Mouse (Mus musculus): Measurements from ENCODE around the gene Nat8f2. TPM values are rescaled to one million over a fixed set of nuclear protein-coding genes. Genes with fewer than 3 reads are reported as not detected.
"Not testable (repeated sequence)": the region's sequence is repeated elsewhere in the genome, so short reads cannot be mapped to it uniquely, and the experiment has no call there.

The Nat8f2 gene
- polyA plus RNA-seq, 1 experiment from 2014 or later: not detected

GRCm38 (mm10) chr6:85908341-85908740 lies 39.4 kb upstream of the Nat8f2 start:
- Histone ChIP-seq H3K4me1 (ENCODE audit: control insufficient read depth in 2 of 2, insufficient read depth in 2 of 2, low read length in 2 of 2) (no peaks in the 10 kb centered on the region), H3K4me2 (ENCODE audit: low read length) (no peak overlapping the region), H3K4me3 (ENCODE audit: control insufficient read depth in 1 of 2, insufficient read depth in 1 of 2, low read depth in 1 of 2, low read length in 2 of 2) (no peak overlapping the region), H3K27ac (replicated peaks in 1 of 2; ENCODE audit: control insufficient read depth in 1 of 2, insufficient read depth in 1 of 2, low read depth in 2 of 2, low read length in 2 of 2) (no peak overlapping the region), H3K9me3 (ENCODE audit: control insufficient read depth, low read length) (no peaks in the 10 kb centered on the region), H3K36me3 (ENCODE audit: control insufficient read depth, insufficient read depth, low read length) (no peaks in the 10 kb centered on the region), H3K9ac (ENCODE audit: low read length) (no peak overlapping the region), H3K27me3 (ENCODE audit: control insufficient read depth, insufficient read depth, low read length) (no peaks in the 10 kb centered on the region)
- no peak for ATAC-seq (ENCODE audit: insufficient number of reproducible peaks, insufficient read depth, low FRiP score, low read depth)
- 59% methylated on average over 3 of the region's 3 CpGs for WGBS

DNA sequence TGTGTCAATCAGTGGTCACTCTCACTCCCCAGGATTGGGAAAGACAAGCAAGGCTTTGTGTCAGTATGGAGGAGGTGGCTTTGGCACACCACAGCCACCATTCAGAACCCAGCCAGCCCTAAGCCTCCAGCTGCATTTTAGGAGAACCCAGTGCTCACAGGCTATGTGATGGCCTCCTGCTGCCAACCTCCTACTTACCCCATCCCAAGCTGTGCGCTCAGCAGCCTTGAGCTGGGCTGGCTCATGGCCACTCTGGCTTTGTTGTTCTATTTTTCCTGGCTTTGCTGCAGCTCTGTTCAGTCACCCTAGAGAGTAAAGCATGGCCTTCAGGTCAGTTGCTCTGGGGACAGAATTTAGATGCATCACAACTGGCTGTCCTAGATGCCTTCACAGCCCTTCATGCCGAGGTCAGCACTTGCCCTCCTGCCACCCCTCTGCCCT lies 38.0 kb upstream of the Nat8f2 start:
- WGBS: 57% methylated on average over 2 of the region's 2 CpGs
- not testable (repeated sequence) for H3K4me2 ChIP-seq (ENCODE audit: low read length); H3K9me3 ChIP-seq (ENCODE audit: control insufficient read depth, low read length); H3K4me3 ChIP-seq (ENCODE audit: control insufficient read depth in 1 of 2, insufficient read depth in 1 of 2, low read depth in 1 of 2, low read length in 2 of 2); H3K9ac ChIP-seq (ENCODE audit: low read length); H3K36me3 ChIP-seq (ENCODE audit: control insufficient read depth, insufficient read depth, low read length); H3K27me3 ChIP-seq (ENCODE audit: control insufficient read depth, insufficient read depth, low read length); ATAC-seq (ENCODE audit: insufficient number of reproducible peaks, insufficient read depth, low FRiP score, low read depth); H3K4me1 ChIP-seq (ENCODE audit: control insufficient read depth in 2 of 2, insufficient read depth in 2 of 2, low read length in 2 of 2); H3K27ac ChIP-seq (replicated peaks in 1 of 2; ENCODE audit: control insufficient read depth in 1 of 2, insufficient read depth in 1 of 2, low read depth in 2 of 2, low read length in 2 of 2)

DNA sequence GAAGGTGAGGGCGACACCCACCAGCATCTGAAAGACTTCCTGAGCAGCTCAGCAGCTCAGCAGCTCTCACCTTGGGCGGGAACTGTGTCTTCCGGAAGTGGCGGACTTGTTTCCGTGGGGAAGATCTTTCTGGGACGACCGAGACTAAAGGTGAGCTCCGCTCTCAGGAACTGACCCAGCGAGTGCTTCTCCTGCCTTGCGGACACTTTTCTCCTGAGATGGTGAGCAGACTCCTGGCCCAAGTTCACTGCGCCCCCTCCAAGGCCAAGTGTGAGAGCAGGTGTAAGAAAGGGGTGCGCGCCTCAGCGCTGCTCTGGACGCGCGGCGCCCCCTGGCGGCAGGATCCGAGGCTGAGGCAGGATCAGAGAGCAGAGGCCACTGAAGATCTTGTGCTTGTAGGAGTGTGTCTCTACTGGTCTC lies 35.7 kb upstream of the Nat8f2 start, which contains the start of gene Nat8f4:
Gene Nat8f4, minus strand, starts transcription at position 243 of the 420 bp plus-strand sequence.
- WGBS: 19% methylated on average over 20 of the region's 20 CpGs
- not testable (repeated sequence) for H3K9me3 ChIP-seq (ENCODE audit: control insufficient read depth, low read length); H3K27ac ChIP-seq (replicated peaks in 1 of 2; ENCODE audit: control insufficient read depth in 1 of 2, insufficient read depth in 1 of 2, low read depth in 2 of 2, low read length in 2 of 2); H3K27me3 ChIP-seq (ENCODE audit: control insufficient read depth, insufficient read depth, low read length); H3K4me1 ChIP-seq (ENCODE audit: control insufficient read depth in 2 of 2, insufficient read depth in 2 of 2, low read length in 2 of 2); ATAC-seq (ENCODE audit: insufficient number of reproducible peaks, insufficient read depth, low FRiP score, low read depth); H3K36me3 ChIP-seq (ENCODE audit: control insufficient read depth, insufficient read depth, low read length); H3K9ac ChIP-seq (ENCODE audit: low read length)
- Histone ChIP-seq H3K4me3 (ENCODE audit: control insufficient read depth in 1 of 2, insufficient read depth in 1 of 2, low read depth in 1 of 2, low read length in 2 of 2) (peak within 1 kb of the TSS; percentile 31 to 51), H3K4me2 (ENCODE audit: low read length) (peak within 1 kb of the TSS; percentile 49)

DNA sequence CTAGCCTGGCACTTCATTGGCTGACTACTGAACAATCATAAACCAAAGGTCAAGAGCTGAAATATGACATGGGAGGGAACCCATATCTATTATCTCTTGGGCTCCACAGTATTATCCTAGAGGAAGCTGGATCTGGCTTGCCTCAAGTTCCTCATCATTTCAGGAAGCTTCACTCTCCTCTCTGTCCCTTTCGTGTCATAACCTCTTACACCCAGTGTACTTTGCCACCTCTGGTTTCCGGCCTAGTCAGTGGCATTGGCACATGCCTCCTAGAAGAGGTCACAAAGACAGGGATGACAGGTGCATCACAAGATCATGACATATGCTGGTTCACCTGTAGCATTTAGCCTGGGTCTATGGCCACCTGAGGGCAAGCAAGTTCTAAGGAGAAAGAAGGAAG lies 33.3 kb upstream of the Nat8f2 start:
- H3K36me3 ChIP-seq (ENCODE audit: control insufficient read depth, insufficient read depth, low read length): no peaks in the 10 kb centered on the region
- 73% methylated on average over 2 of the region's 2 CpGs for WGBS
- ATAC-seq (ENCODE audit: insufficient number of reproducible peaks, insufficient read depth, low FRiP score, low read depth): no peak

GRCm38 (mm10) chr6:85898596-85899475 lies 29.9 kb upstream of the Nat8f2 start:
- WGBS: 63% methylated on average over 6 of the region's 8 CpGs
- H3K27me3 ChIP-seq (ENCODE audit: control insufficient read depth, insufficient read depth, low read length); H3K9me3 ChIP-seq (ENCODE audit: control insufficient read depth, low read length); H3K27ac ChIP-seq (replicated peaks in 1 of 2; ENCODE audit: control insufficient read depth in 1 of 2, insufficient read depth in 1 of 2, low read depth in 2 of 2, low read length in 2 of 2); H3K4me2 ChIP-seq (ENCODE audit: low read length); ATAC-seq (ENCODE audit: insufficient number of reproducible peaks, insufficient read depth, low FRiP score, low read depth); H3K4me3 ChIP-seq (ENCODE audit: control insufficient read depth in 1 of 2, insufficient read depth in 1 of 2, low read depth in 1 of 2, low read length in 2 of 2); H3K9ac ChIP-seq (ENCODE audit: low read length); H3K4me1 ChIP-seq (ENCODE audit: control insufficient read depth in 2 of 2, insufficient read depth in 2 of 2, low read length in 2 of 2); H3K36me3 ChIP-seq (ENCODE audit: control insufficient read depth, insufficient read depth, low read length): not testable (repeated sequence)

More for the DNA sequence above, 33.3 kb upstream of the Nat8f2 start:
- Histone ChIP-seq H3K27me3 (ENCODE audit: control insufficient read depth, insufficient read depth, low read length) (no peaks in the 10 kb centered on the region), H3K9me3 (ENCODE audit: control insufficient read depth, low read length) (no peaks in the 10 kb centered on the region), H3K9ac (ENCODE audit: low read length) (no peak overlapping the region), H3K4me2 (ENCODE audit: low read length) (no peak overlapping the region), H3K4me1 (ENCODE audit: control insufficient read depth in 2 of 2, insufficient read depth in 2 of 2, low read length in 2 of 2) (no peaks in the 10 kb centered on the region), H3K4me3 (ENCODE audit: control insufficient read depth in 1 of 2, insufficient read depth in 1 of 2, low read depth in 1 of 2, low read length in 2 of 2) (no peak overlapping the region), H3K27ac (replicated peaks in 1 of 2; ENCODE audit: control insufficient read depth in 1 of 2, insufficient read depth in 1 of 2, low read depth in 2 of 2, low read length in 2 of 2) (no peak overlapping the region)

GRCm38 (mm10) chr6:85895061-85895648 lies 26.2 kb upstream of the Nat8f2 start:
- H3K4me1 ChIP-seq (ENCODE audit: control insufficient read depth in 2 of 2, insufficient read depth in 2 of 2, low read length in 2 of 2); H3K4me2 ChIP-seq (ENCODE audit: low read length); H3K4me3 ChIP-seq (ENCODE audit: control insufficient read depth in 1 of 2, insufficient read depth in 1 of 2, low read depth in 1 of 2, low read length in 2 of 2); H3K27me3 ChIP-seq (ENCODE audit: control insufficient read depth, insufficient read depth, low read length); H3K27ac ChIP-seq (replicated peaks in 1 of 2; ENCODE audit: control insufficient read depth in 1 of 2, insufficient read depth in 1 of 2, low read depth in 2 of 2, low read length in 2 of 2); H3K36me3 ChIP-seq (ENCODE audit: control insufficient read depth, insufficient read depth, low read length); ATAC-seq (ENCODE audit: insufficient number of reproducible peaks, insufficient read depth, low FRiP score, low read depth); H3K9me3 ChIP-seq (ENCODE audit: control insufficient read depth, low read length); H3K9ac ChIP-seq (ENCODE audit: low read length): not testable (repeated sequence)
- 74% methylated on average over 25 of the region's 25 CpGs for WGBS

DNA sequence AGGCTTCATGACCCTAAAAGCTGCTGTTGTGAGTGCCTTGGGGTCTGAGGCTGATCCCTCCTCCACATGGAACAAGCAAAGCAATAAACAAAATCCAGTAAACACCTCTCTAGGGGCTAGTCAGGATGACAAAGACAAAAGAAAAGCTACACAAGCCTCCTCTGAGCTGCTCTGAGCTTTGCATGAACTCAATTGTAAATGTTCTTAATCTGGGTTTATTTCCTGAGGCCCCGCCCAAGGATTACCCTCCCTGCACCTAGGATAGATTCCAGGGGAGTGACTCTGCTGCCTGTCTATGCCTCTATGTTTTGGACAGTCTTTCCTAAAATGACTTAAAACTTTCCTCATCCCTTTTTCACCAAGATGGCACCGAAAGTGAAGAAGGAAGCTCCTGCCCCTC lies 20.0 kb upstream of the Nat8f2 start:
- WGBS: 76% methylated on average over 2 of the region's 2 CpGs
- no peak overlapping the region for H3K9ac ChIP-seq (ENCODE audit: low read length)
- no peaks in the 10 kb centered on the region for H3K36me3 ChIP-seq (ENCODE audit: control insufficient read depth, insufficient read depth, low read length)
- no peaks in the 10 kb centered on the region for H3K4me1 ChIP-seq (ENCODE audit: control insufficient read depth in 2 of 2, insufficient read depth in 2 of 2, low read length in 2 of 2)
- no peak overlapping the region for H3K4me2 ChIP-seq (ENCODE audit: low read length)
- peaks cover 13% of the 10 kb centered on the region for H3K9me3 ChIP-seq (ENCODE audit: control insufficient read depth, low read length)
- no peak overlapping the region for H3K27ac ChIP-seq (replicated peaks in 1 of 2; ENCODE audit: control insufficient read depth in 1 of 2, insufficient read depth in 1 of 2, low read depth in 2 of 2, low read length in 2 of 2)
- ATAC-seq (ENCODE audit: insufficient number of reproducible peaks, insufficient read depth, low FRiP score, low read depth): no peak
- H3K4me3 ChIP-seq (ENCODE audit: control insufficient read depth in 1 of 2, insufficient read depth in 1 of 2, low read depth in 1 of 2, low read length in 2 of 2): no peak overlapping the region
- no peaks in the 10 kb centered on the region for H3K27me3 ChIP-seq (ENCODE audit: control insufficient read depth, insufficient read depth, low read length)
